Mouse (Mus musculus): Measurements from ENCODE around the gene Sult2b1.

GRCm38 (mm10) chr7:45770427-45771082 is 13.9 kb downstream of the Sult2b1 start:
- TF ChIP-seq TAL1 (IDR thresholded peaks at IDR 0.05; ENCODE audit: low read length) (no peak), GATA1 (IDR thresholded peaks at IDR 0.05; ENCODE audit: low read length) (no peak)
